Mouse (Mus musculus): Measurements from ENCODE around the gene Rln3.

- TF ChIP-seq POLR2A (IDR thresholded peaks at IDR 0.05; ENCODE audit: borderline replicate concordance, extremely low read depth, insufficient read depth, insufficient read length, poor library complexity, severe bottlenecking) (no peak), CTCF (IDR thresholded peaks at IDR 0.05; ENCODE audit: borderline replicate concordance, extremely low read depth, insufficient read depth, insufficient read length) (no peak)
These were observed 27.5 kb upstream of the Rln3 start for GRCm38 (mm10) chr8:84072321-84072720.
